Mouse (Mus musculus): ENCODE data around the gene Clec14a. TPM values are rescaled to one million over a fixed set of nuclear protein-coding genes. Genes with fewer than 3 reads are reported as not detected.
"Not testable (repeated sequence)": the region's sequence is repeated elsewhere in the genome, so short reads cannot be mapped to it uniquely, and the experiment has no call there.

Clec14a gene
- 21.6 and 22.5 TPM in 2 replicates for polyA plus RNA-seq (2014; fragmentation: Nextera tagmentation; extraction: Ambion mirVana)

GRCm38 (mm10) chr12:58268563-58269501, at the start of gene Clec14a:
Gene Clec14a (minus strand): TSS chr12:58269290.
- H3K27ac ChIP-seq (replicated peaks in 1 of 2; ENCODE audit: control insufficient read depth in 1 of 2, insufficient read depth in 1 of 2, low read depth in 2 of 2, low read length in 2 of 2), result peak within 1 kb of the TSS; percentile 87 to 94
- H3K9me3 ChIP-seq (ENCODE audit: control insufficient read depth, low read length), result no peaks in the 10 kb centered on the region
- peaks cover 0 to 4% of the 10 kb centered on the region in 2 experiments; a peak in 1 of 4 replicates for H3K4me1 ChIP-seq (ENCODE audit: control insufficient read depth in 2 of 2, insufficient read depth in 2 of 2, low read length in 2 of 2)
- ATAC-seq (ENCODE audit: insufficient number of reproducible peaks, insufficient read depth, low FRiP score, low read depth), result peak; percentile 88
- H3K36me3 ChIP-seq (ENCODE audit: control insufficient read depth, insufficient read depth, low read length), result no peaks in the 10 kb centered on the region
- peak within 1 kb of the TSS; percentile 74 for H3K9ac ChIP-seq (ENCODE audit: low read length)
- peak within 1 kb of the TSS; percentile 46 to 60 for H3K4me3 ChIP-seq (ENCODE audit: control insufficient read depth in 1 of 2, insufficient read depth in 1 of 2, low read depth in 1 of 2, low read length in 2 of 2)
- WGBS, result 7% methylated on average over 32 of the region's 32 CpGs
- H3K27me3 ChIP-seq (ENCODE audit: control insufficient read depth, insufficient read depth, low read length), result no peaks in the 10 kb centered on the region
- peak within 1 kb of the TSS; percentile 84 for H3K4me2 ChIP-seq (ENCODE audit: low read length)

- Histone ChIP-seq H3K4me1 (ENCODE audit: control insufficient read depth in 2 of 2, insufficient read depth in 2 of 2, low read length in 2 of 2) (no peaks in the 10 kb centered on the region), H3K27ac (replicated peaks in 1 of 2; ENCODE audit: control insufficient read depth in 1 of 2, insufficient read depth in 1 of 2, low read depth in 2 of 2, low read length in 2 of 2) (no peak overlapping the region), H3K9me3 (ENCODE audit: control insufficient read depth, low read length) (no peaks in the 10 kb centered on the region), H3K4me2 (ENCODE audit: low read length) (no peak overlapping the region), H3K9ac (ENCODE audit: low read length) (no peak overlapping the region), H3K27me3 (ENCODE audit: control insufficient read depth, insufficient read depth, low read length) (no peaks in the 10 kb centered on the region), H3K4me3 (ENCODE audit: control insufficient read depth in 1 of 2, insufficient read depth in 1 of 2, low read depth in 1 of 2, low read length in 2 of 2) (no peak overlapping the region), H3K36me3 (ENCODE audit: control insufficient read depth, insufficient read depth, low read length) (no peaks in the 10 kb centered on the region)
- ATAC-seq (ENCODE audit: insufficient number of reproducible peaks, insufficient read depth, low FRiP score, low read depth), result no peak
- WGBS, result 57% methylated on average over 2 of the region's 2 CpGs
These were observed 38.7 kb upstream of the Clec14a start for GRCm38 (mm10) chr12:58307835-58308234.

- H3K4me2 ChIP-seq (ENCODE audit: low read length); H3K36me3 ChIP-seq (ENCODE audit: control insufficient read depth, insufficient read depth, low read length); H3K27ac ChIP-seq (replicated peaks in 1 of 2; ENCODE audit: control insufficient read depth in 1 of 2, insufficient read depth in 1 of 2, low read depth in 2 of 2, low read length in 2 of 2); H3K27me3 ChIP-seq (ENCODE audit: control insufficient read depth, insufficient read depth, low read length); ATAC-seq (ENCODE audit: insufficient number of reproducible peaks, insufficient read depth, low FRiP score, low read depth); H3K4me1 ChIP-seq (ENCODE audit: control insufficient read depth in 2 of 2, insufficient read depth in 2 of 2, low read length in 2 of 2); H3K4me3 ChIP-seq (ENCODE audit: control insufficient read depth in 1 of 2, insufficient read depth in 1 of 2, low read depth in 1 of 2, low read length in 2 of 2); H3K9ac ChIP-seq (ENCODE audit: low read length); H3K9me3 ChIP-seq (ENCODE audit: control insufficient read depth, low read length): not testable (repeated sequence)
- 51% methylated on average over 8 of the region's 8 CpGs for WGBS
These were observed 37.3 kb upstream of the Clec14a start for GRCm38 (mm10) chr12:58306402-58306801.

GRCm38 (mm10) chr12:58305567-58305966, 36.5 kb upstream of the Clec14a start:
- no peaks in the 10 kb centered on the region for H3K4me1 ChIP-seq (ENCODE audit: control insufficient read depth in 2 of 2, insufficient read depth in 2 of 2, low read length in 2 of 2)
- H3K36me3 ChIP-seq (ENCODE audit: control insufficient read depth, insufficient read depth, low read length), result no peaks in the 10 kb centered on the region
- H3K4me3 ChIP-seq (ENCODE audit: control insufficient read depth in 1 of 2, insufficient read depth in 1 of 2, low read depth in 1 of 2, low read length in 2 of 2), result no peak overlapping the region
- no peak for ATAC-seq (ENCODE audit: insufficient number of reproducible peaks, insufficient read depth, low FRiP score, low read depth)
- no peak overlapping the region for H3K27ac ChIP-seq (replicated peaks in 1 of 2; ENCODE audit: control insufficient read depth in 1 of 2, insufficient read depth in 1 of 2, low read depth in 2 of 2, low read length in 2 of 2)
- WGBS, result 7% methylated on average over 2 of the region's 2 CpGs
- H3K9ac ChIP-seq (ENCODE audit: low read length), result no peak overlapping the region
- H3K4me2 ChIP-seq (ENCODE audit: low read length), result no peak overlapping the region
- no peaks in the 10 kb centered on the region for H3K9me3 ChIP-seq (ENCODE audit: control insufficient read depth, low read length)
- no peaks in the 10 kb centered on the region for H3K27me3 ChIP-seq (ENCODE audit: control insufficient read depth, insufficient read depth, low read length)

- no peak overlapping the region for H3K4me2 ChIP-seq (ENCODE audit: low read length)
- no peaks in the 10 kb centered on the region for H3K27me3 ChIP-seq (ENCODE audit: control insufficient read depth, insufficient read depth, low read length)
- no peaks in the 10 kb centered on the region for H3K36me3 ChIP-seq (ENCODE audit: control insufficient read depth, insufficient read depth, low read length)
- peak overlapping the region; percentile 53 to 56; a peak in 3 of 4 replicates for H3K27ac ChIP-seq (replicated peaks in 1 of 2; ENCODE audit: control insufficient read depth in 1 of 2, insufficient read depth in 1 of 2, low read depth in 2 of 2, low read length in 2 of 2)
- H3K4me3 ChIP-seq (ENCODE audit: control insufficient read depth in 1 of 2, insufficient read depth in 1 of 2, low read depth in 1 of 2, low read length in 2 of 2), result no peak overlapping the region
- no peak overlapping the region for H3K9ac ChIP-seq (ENCODE audit: low read length)
- 57% methylated on average over 6 of the region's 6 CpGs for WGBS
- no peak for ATAC-seq (ENCODE audit: insufficient number of reproducible peaks, insufficient read depth, low FRiP score, low read depth)
- H3K4me1 ChIP-seq (ENCODE audit: control insufficient read depth in 2 of 2, insufficient read depth in 2 of 2, low read length in 2 of 2), result no peaks in the 10 kb centered on the region
- no peaks in the 10 kb centered on the region for H3K9me3 ChIP-seq (ENCODE audit: control insufficient read depth, low read length)
These were observed 27.9 kb upstream of the Clec14a start for GRCm38 (mm10) chr12:58296980-58297379.

- no peak overlapping the region for H3K4me2 ChIP-seq (ENCODE audit: low read length)
- H3K9me3 ChIP-seq (ENCODE audit: control insufficient read depth, low read length), result no peaks in the 10 kb centered on the region
- H3K36me3 ChIP-seq (ENCODE audit: control insufficient read depth, insufficient read depth, low read length), result no peaks in the 10 kb centered on the region
- 56% methylated on average over 3 of the region's 3 CpGs for WGBS
- no peak for ATAC-seq (ENCODE audit: insufficient number of reproducible peaks, insufficient read depth, low FRiP score, low read depth)
- no peaks in the 10 kb centered on the region for H3K4me1 ChIP-seq (ENCODE audit: control insufficient read depth in 2 of 2, insufficient read depth in 2 of 2, low read length in 2 of 2)
- H3K27ac ChIP-seq (replicated peaks in 1 of 2; ENCODE audit: control insufficient read depth in 1 of 2, insufficient read depth in 1 of 2, low read depth in 2 of 2, low read length in 2 of 2), result no peak overlapping the region
- no peaks in the 10 kb centered on the region for H3K27me3 ChIP-seq (ENCODE audit: control insufficient read depth, insufficient read depth, low read length)
- H3K9ac ChIP-seq (ENCODE audit: low read length), result no peak overlapping the region
- H3K4me3 ChIP-seq (ENCODE audit: control insufficient read depth in 1 of 2, insufficient read depth in 1 of 2, low read depth in 1 of 2, low read length in 2 of 2), result no peak overlapping the region
These were observed 16.8 kb upstream of the Clec14a start for GRCm38 (mm10) chr12:58285912-58286311.

GRCm38 (mm10) chr12:58270520-58270919, 1.4 kb upstream of the Clec14a start:
- Histone ChIP-seq H3K9ac (ENCODE audit: low read length) (no peak overlapping the region), H3K9me3 (ENCODE audit: control insufficient read depth, low read length) (no peaks in the 10 kb centered on the region), H3K4me2 (ENCODE audit: low read length) (no peak overlapping the region), H3K4me3 (ENCODE audit: control insufficient read depth in 1 of 2, insufficient read depth in 1 of 2, low read depth in 1 of 2, low read length in 2 of 2) (no peak overlapping the region), H3K4me1 (ENCODE audit: control insufficient read depth in 2 of 2, insufficient read depth in 2 of 2, low read length in 2 of 2) (peaks cover 0 to 4% of the 10 kb centered on the region in 2 experiments; a peak in 1 of 4 replicates), H3K27ac (replicated peaks in 1 of 2; ENCODE audit: control insufficient read depth in 1 of 2, insufficient read depth in 1 of 2, low read depth in 2 of 2, low read length in 2 of 2) (no peak overlapping the region), H3K27me3 (ENCODE audit: control insufficient read depth, insufficient read depth, low read length) (no peaks in the 10 kb centered on the region), H3K36me3 (ENCODE audit: control insufficient read depth, insufficient read depth, low read length) (no peaks in the 10 kb centered on the region)
- WGBS, result 57% methylated on average over 6 of the region's 6 CpGs
- no peak for ATAC-seq (ENCODE audit: insufficient number of reproducible peaks, insufficient read depth, low FRiP score, low read depth)

All from heart, embryonic 14.5 days (tissue).